Mouse (Mus musculus) brown adipose tissue, adult 24 weeks (tissue): Measurements from ENCODE around the gene Tiprl. TPM values are rescaled to one million over a fixed set of nuclear protein-coding genes. Genes with fewer than 3 reads are reported as not detected.

Experiments
- H3K27ac ChIP-seq: fragments of 200-500 bp; replicated peaks from 2 replicates; pipeline ENCODE4 v1.5.1; 2012; ENCODE audit warnings: low read depth, mild to moderate bottlenecking, low read length
- H3K4me1 ChIP-seq: fragments of 200-500 bp; 2 replicates; pipeline ENCODE4 v1.6.1; 2012; ENCODE audit warnings: low read length, mixed read lengths; ENCODE audit not compliant: control insufficient read depth, insufficient read depth, insufficient read length
- H3K4me3 ChIP-seq: fragments of 200-500 bp; 2 replicates; pipeline ENCODE4 v1.5.1; 2012; ENCODE audit warnings: low read depth, mild to moderate bottlenecking, low read length, moderate library complexity; ENCODE audit not compliant: insufficient read depth
- polyA plus RNA-seq: library from polyadenylated mRNA; stranded (reverse); fragments of >200 nt; gene quantifications from 2 replicates; pipeline ENCODE4 v1.2.4, GENCODE M21; 2012; ENCODE audit not compliant: missing spikeins, insufficient read depth, insufficient read length

The Tiprl gene
- 41.1 and 41.5 TPM in 2 replicates for polyA plus RNA-seq

- peak within 1 kb of the TSS; percentile 86 for H3K27ac ChIP-seq
- peak within 1 kb of the TSS; percentile 90 for H3K4me3 ChIP-seq
- H3K4me1 ChIP-seq = peaks cover 11% of the 10 kb centered on the region
Observed at GRCm38 (mm10) chr1:165236321-165237298, at the start of gene Tiprl. TSS of gene Tiprl (minus strand) at chr1:165236996.

- Histone ChIP-seq H3K4me1 (0 out of 2 replicates have a peak, but pooled peaks cover 3% of the 10 kb centered on the region), H3K4me3 (no peak overlapping the region), H3K27ac (no peak overlapping the region)
Observed at GRCm38 (mm10) chr1:165284096-165284495, 47.3 kb upstream of the Tiprl start.

DNA sequence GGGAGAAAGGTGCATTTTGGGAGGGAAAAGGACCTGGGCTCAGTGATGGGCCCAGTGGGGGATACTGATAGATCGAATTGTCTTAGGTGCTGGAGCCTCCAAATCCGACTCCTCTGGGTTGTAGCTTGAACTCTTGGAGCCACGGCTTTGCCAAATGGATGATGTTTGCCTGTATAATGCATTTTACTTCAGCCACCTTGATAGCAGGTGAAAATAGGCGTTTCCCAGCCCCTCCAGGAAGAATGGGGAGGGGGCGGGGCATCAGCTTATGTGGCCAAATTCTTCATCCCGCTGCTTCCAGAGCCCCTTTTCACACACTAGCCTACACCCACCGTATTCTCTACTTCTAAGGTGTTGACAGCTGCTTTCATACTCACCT, 46.2 kb upstream of the Tiprl start:
- Histone ChIP-seq H3K4me1 (0 out of 2 replicates have a peak, but pooled peaks cover 3% of the 10 kb centered on the region), H3K4me3 (no peak overlapping the region), H3K27ac (no peak overlapping the region)

DNA sequence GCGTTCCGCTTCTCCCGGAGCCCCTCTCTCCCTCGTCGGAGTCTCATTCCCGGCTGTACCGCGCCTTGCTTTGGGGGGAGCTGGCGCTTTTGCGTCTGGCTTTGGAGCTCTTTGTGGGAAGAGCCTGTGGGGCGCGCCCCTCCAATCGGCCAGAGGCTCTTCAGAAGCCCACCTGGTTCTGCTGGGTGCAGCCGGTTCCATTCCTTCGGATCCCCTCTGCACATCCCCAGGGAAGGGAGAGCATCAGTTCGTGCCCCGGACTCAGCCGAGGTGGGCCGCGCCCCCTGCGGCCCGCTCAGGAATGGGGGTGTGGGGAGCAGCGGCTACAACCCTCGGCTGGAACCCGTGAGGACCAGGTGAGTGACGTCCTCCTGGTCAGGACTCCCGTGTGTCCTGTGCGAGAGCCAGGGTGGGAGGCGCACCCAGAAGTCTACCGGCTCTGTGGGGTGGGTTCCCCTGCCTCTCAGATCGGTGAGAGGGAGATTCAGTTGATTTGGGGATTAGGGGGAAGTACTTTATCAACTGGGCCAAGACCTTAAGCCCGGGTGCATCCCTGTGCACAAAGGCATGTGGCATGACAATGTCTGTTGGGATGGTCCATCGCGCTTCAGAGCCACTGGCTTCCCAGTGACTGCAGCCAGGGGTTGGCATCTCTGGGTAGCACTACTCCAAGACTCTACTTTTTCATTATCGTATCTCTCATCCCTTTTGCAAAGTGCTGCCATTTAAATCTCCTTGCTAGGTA, 45.6 kb upstream of the Tiprl start:
- H3K4me1 ChIP-seq = 0 out of 2 replicates have a peak, but pooled peaks cover 3% of the 10 kb centered on the region
- peak overlapping the region; percentile 60 for H3K4me3 ChIP-seq
- H3K27ac ChIP-seq = no peak overlapping the region

DNA sequence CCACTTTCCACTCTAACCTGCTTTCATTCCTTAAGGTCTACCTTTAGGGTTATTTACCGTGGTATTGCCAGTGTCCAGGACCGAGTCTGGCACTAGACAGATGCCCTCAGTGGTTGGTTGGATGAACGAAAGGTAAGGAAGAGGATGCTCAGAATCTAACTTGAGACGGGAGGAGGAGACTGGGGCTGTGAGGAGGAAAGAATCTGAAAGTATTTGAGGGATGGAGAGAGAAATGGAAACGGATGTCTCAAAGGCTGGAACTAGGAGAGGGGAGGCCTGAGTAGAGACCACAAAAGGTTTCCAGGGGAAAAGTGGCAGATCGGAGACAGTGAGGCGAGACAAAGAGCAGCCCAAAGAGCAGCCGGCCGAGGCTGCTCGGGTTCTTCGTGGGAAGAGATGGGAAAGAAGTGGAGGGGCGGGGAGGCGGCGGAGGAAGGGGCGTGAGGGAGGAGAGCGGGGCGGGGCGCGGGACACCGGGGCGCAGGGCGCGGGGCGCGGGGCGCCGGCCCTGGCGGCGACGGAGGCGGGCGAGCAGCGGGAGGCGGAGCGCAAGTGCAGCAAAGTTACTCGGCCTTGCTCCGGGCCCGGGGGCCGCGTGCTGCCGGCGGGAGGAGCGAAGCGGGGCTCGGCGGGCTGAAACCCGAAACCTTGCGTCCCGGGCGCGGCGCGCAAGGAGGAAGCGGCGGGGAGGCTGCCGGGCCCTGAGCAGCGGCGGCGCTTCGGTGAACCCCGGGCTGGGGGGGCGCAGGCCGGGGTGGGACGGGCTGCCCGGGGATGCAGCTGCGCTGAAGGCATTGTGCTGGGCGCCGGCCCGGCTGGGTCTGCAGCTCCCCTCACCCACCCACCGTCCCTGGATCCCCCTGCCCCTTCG, 44.8 kb upstream of the Tiprl start:
- no peak overlapping the region for H3K27ac ChIP-seq
- peak overlapping the region; percentile 60 for H3K4me3 ChIP-seq
- 0 out of 2 replicates have a peak, but pooled peaks cover 3% of the 10 kb centered on the region for H3K4me1 ChIP-seq

- Histone ChIP-seq H3K27ac (no peak overlapping the region), H3K4me3 (no peak overlapping the region), H3K4me1 (0 out of 2 replicates have a peak, but pooled peaks cover 3% of the 10 kb centered on the region)
Observed at GRCm38 (mm10) chr1:165280741-165281140, 43.9 kb upstream of the Tiprl start.

GRCm38 (mm10) chr1:165274946-165275345, 38.1 kb upstream of the Tiprl start:
- no peak overlapping the region for H3K4me3 ChIP-seq
- no peak overlapping the region for H3K27ac ChIP-seq
- no peaks in the 10 kb centered on the region for H3K4me1 ChIP-seq

DNA sequence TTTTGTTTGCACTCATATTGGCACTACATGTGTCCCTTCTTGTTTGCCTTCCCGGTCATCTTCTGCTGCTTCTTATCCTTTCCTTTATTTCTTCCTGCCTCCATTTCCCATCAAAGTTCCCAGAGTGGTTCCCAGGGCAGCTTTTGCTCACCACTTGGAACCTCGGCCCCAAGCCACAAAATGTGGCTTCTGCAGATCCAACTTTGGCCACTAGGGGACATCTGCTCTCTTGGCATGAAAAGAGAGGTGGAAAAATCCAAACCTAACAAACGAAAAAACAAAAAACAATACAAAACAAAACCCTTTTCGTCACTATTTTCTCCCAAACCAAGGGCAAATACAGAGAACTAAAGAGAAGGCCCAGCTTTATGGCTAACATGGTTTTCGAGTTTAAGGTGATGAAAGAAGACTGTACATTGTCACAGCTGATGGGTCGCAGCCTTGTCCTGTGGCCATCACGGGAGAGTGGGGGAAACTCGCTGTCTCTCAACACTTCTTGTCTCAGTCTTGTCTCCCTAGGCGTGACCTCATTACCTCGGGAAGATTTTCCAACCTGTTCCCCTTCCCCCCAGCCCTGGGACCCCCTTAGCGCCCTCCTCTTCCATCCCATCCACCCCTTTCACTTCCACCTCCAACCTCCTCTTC, 15.4 kb upstream of the Tiprl start:
- no peaks in the 10 kb centered on the region for H3K4me1 ChIP-seq
- H3K4me3 ChIP-seq = no peak overlapping the region
- no peak overlapping the region for H3K27ac ChIP-seq

DNA sequence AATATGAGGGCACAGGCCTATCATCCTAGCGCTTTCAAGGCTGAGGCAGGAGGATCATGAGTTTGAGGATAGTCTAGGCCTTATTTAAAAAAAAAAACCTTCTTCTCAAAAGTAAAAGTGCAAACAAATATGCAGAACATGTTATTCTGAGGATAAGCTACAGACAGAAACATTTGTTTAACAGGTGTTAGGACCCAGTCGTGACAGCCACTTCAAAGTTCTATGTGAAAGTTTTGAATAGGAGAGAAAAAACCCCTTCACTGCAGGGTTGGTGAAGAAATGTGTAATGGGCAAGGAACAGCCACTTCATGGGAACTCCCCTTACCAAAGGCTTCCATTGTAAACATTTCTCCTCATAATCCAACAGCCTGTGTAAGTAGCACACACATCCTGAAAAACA, 13.8 kb upstream of the Tiprl start:
- no peak overlapping the region for H3K4me3 ChIP-seq
- no peak overlapping the region for H3K27ac ChIP-seq
- H3K4me1 ChIP-seq = no peaks in the 10 kb centered on the region

GRCm38 (mm10) chr1:165248842-165249241, 12.0 kb upstream of the Tiprl start:
- no peaks in the 10 kb centered on the region for H3K4me1 ChIP-seq
- H3K4me3 ChIP-seq = no peak overlapping the region
- no peak overlapping the region for H3K27ac ChIP-seq

- no peak overlapping the region for H3K27ac ChIP-seq
- no peak overlapping the region for H3K4me3 ChIP-seq
- H3K4me1 ChIP-seq = no peaks in the 10 kb centered on the region
Observed at GRCm38 (mm10) chr1:165247788-165248187, 11.0 kb upstream of the Tiprl start.

GRCm38 (mm10) chr1:165247085-165247484, 10.3 kb upstream of the Tiprl start:
- no peak overlapping the region for H3K27ac ChIP-seq
- H3K4me1 ChIP-seq = no peaks in the 10 kb centered on the region
- no peak overlapping the region for H3K4me3 ChIP-seq

GRCm38 (mm10) chr1:165246587-165246986, 9.8 kb upstream of the Tiprl start:
- Histone ChIP-seq H3K4me1 (no peaks in the 10 kb centered on the region), H3K4me3 (no peak overlapping the region), H3K27ac (no peak overlapping the region)

DNA sequence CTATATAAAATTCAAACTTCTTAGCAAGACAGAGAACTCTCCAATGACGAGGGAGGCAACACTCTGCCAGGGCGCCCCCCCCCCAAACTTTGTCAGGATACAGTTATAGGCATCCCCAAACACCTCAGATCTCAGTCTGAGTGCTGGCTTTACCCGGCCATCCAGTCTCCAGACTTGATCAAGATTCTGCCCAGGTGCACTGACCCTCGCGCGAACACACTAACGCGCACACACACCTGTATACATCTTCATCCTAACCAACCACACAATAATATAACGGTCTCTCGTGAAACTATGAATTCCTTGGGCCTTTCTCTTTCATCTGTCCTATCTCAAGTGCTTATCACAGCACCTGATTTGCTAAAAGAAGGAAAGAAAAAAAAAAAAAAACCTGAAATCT, 950 bp downstream of the Tiprl start:
- Histone ChIP-seq H3K4me1 (peaks cover 11% of the 10 kb centered on the region), H3K4me3 (peak overlapping the region; percentile 90), H3K27ac (no peak overlapping the region)
